Comparison of ENCODE assay signal across 19 mouse cellular contexts in genomic region chr4:119760820-119761219, GRCm38 (mm10). TPM values are rescaled to one million over a fixed set of nuclear protein-coding genes. Genes with fewer than 3 reads are reported as not detected.
DNase-seq lines count a peak whose midpoint lies in the region; ATAC-seq and TF ChIP-seq lines count a peak whose summit lies in the region.
"Had no signal": no experiment of that assay in that cellular context is flagged by ENCODE, and none has a peak within 500 bp of the region (broad histone marks: within the 10 kb centered on the region; RNA-seq: fewer than 3 reads in every experiment).

No protein-coding gene starts in this region.

- ATAC-seq in intestine, postnatal 0 days: no peak
- no peak for ATAC-seq in intestine, embryonic 16.5 days
- ATAC-seq: inflammation-experienced regulatory T-cells, adult 6 months had no signal

- TF ChIP-seq POLR2A in CH12.LX (IDR thresholded peaks at IDR 0.05; ENCODE audit: low read depth, low read length): no peak
- TF ChIP-seq POLR2A in cerebellum, adult 2 months (IDR thresholded peaks at IDR 0.05; ENCODE audit: borderline replicate concordance, insufficient read depth, low read length): no peak

- no peaks in the 10 kb centered on the region for H3K36me3 ChIP-seq in intestine, postnatal 0 days (ENCODE audit: control insufficient read depth, insufficient read depth)
- no peaks in the 10 kb centered on the region for H3K36me3 ChIP-seq in intestine, embryonic 16.5 days (ENCODE audit: control insufficient read depth, insufficient read depth, low read length)
- H3K36me3 ChIP-seq in CH12.LX (replicated peaks in 1 of 2; ENCODE audit: control insufficient read depth in 1 of 2, insufficient read depth in 1 of 2, low read length in 1 of 2): peaks cover 5 to 29% of the 10 kb centered on the region in 2 experiments
- H3K36me3 ChIP-seq: embryonic facial prominence, embryonic 12.5 days; heart, embryonic 15.5 days; hindbrain, embryonic 12.5 days; limb, embryonic 12.5 days; neural tube, embryonic 12.5 days had no signal

- in situ Hi-C loops in CH12.LX (cut with MboI; ENCODE audit: low pct_ligation_motif_present, low pct_unique_long_range_greater_than_20kb, low sequenced_read_pairs): no loop called here

- no peaks in the 10 kb centered on the region for H3K4me1 ChIP-seq in intestine, postnatal 0 days (replicated peaks; ENCODE audit: control insufficient read depth, insufficient read depth, low read length)
- no peaks in the 10 kb centered on the region for H3K4me1 ChIP-seq in intestine, embryonic 16.5 days (ENCODE audit: control insufficient read depth, insufficient read depth, low read length)
- peaks cover 4 to 39% of the 10 kb centered on the region in 2 experiments; a peak in 3 of 4 replicates for H3K4me1 ChIP-seq in CH12.LX (ENCODE audit: control insufficient read depth in 1 of 2, insufficient read depth in 2 of 2)
- H3K4me1 ChIP-seq in cerebellum, adult 2 months (ENCODE audit: control insufficient read depth, insufficient read depth, low read length): peaks cover 37% of the 10 kb centered on the region
- H3K4me1 ChIP-seq: embryonic facial prominence, embryonic 12.5 days; heart, embryonic 15.5 days; hindbrain, embryonic 12.5 days; limb, embryonic 12.5 days; neural tube, embryonic 12.5 days had no signal

- H3K79me2 ChIP-seq in CH12.LX (replicated peaks; ENCODE audit: control insufficient read depth, extremely low read depth, insufficient read depth, poor library complexity, severe bottlenecking): no peaks in the 10 kb centered on the region; the same call in 1 of the 2 replicates

- H3K4me2 ChIP-seq in intestine, postnatal 0 days (replicated peaks; ENCODE audit: low read depth): no peak overlapping the region
- H3K4me2 ChIP-seq in intestine, embryonic 16.5 days (ENCODE audit: low read depth, low read length): no peak overlapping the region
- H3K4me2 ChIP-seq in CH12.LX (ENCODE audit: insufficient read depth, low read depth, poor library complexity, severe bottlenecking): no peak overlapping the region
- H3K4me2 ChIP-seq: embryonic facial prominence, embryonic 12.5 days; heart, embryonic 15.5 days; hindbrain, embryonic 12.5 days; limb, embryonic 12.5 days; neural tube, embryonic 12.5 days had no signal

- TF ChIP-seq EP300 in CH12.LX (IDR thresholded peaks at IDR 0.05; ENCODE audit: low read length): no peak

- TF ChIP-seq CTCF in intestine, postnatal 0 days (IDR thresholded peaks at IDR 0.05; ENCODE audit: low read depth): peak; percentile 20; the same call in 1 of the 2 replicates
- TF ChIP-seq CTCF in CH12.LX (conservative IDR thresholded peaks at IDR 0.05 in 1 of 2, IDR thresholded peaks at IDR 0.05 in 1 of 2; ENCODE audit: low read depth in 2 of 2, low read length in 2 of 2): peak in 1 of 2 experiments; percentile 55; a peak in 2 of 4 replicates
- TF ChIP-seq CTCF in cerebellum, adult 2 months (IDR thresholded peaks at IDR 0.05; ENCODE audit: borderline replicate concordance, insufficient read depth, low read depth, low read length): peak; percentile 49; the same call in 1 of the 2 replicates

- no peak overlapping the region for H3K9ac ChIP-seq in intestine, postnatal 0 days (ENCODE audit: low read depth, low read length)
- H3K9ac ChIP-seq in intestine, embryonic 16.5 days (ENCODE audit: low read depth, low read length): no peak overlapping the region
- H3K9ac ChIP-seq in CH12.LX (ENCODE audit: insufficient read depth, low read depth): no peak overlapping the region
- H3K9ac ChIP-seq: embryonic facial prominence, embryonic 12.5 days; heart, embryonic 15.5 days; hindbrain, embryonic 12.5 days; limb, embryonic 12.5 days; liver, embryonic 14.5 days; neural tube, embryonic 12.5 days had no signal

- H3K27me3 ChIP-seq in intestine, postnatal 0 days (replicated peaks; ENCODE audit: control insufficient read depth, insufficient read depth, low read length): no peaks in the 10 kb centered on the region
- no peaks in the 10 kb centered on the region for H3K27me3 ChIP-seq in intestine, embryonic 16.5 days (replicated peaks; ENCODE audit: control insufficient read depth, insufficient read depth, low read length)
- H3K27me3 ChIP-seq in CH12.LX (replicated peaks): no peaks in the 10 kb centered on the region
- no peaks in the 10 kb centered on the region for H3K27me3 ChIP-seq in cerebellum, adult 2 months (ENCODE audit: control insufficient read depth, insufficient read depth, low read length)
- H3K27me3 ChIP-seq: embryonic facial prominence, embryonic 12.5 days; heart, embryonic 15.5 days; hindbrain, embryonic 12.5 days; limb, embryonic 12.5 days; neural tube, embryonic 12.5 days had no signal

- dilution Hi-C loops in CH12.LX (cut with MboI; ENCODE audit: extremely low pct_ligation_motif_present, extremely low pct_unique_long_range_greater_than_20kb, low sequenced_read_pairs): no loop called here

- no peak overlapping the region for H3K27ac ChIP-seq in intestine, postnatal 0 days (ENCODE audit: low read depth, low read length)
- no peak overlapping the region for H3K27ac ChIP-seq in intestine, embryonic 16.5 days (ENCODE audit: low read length)
- H3K27ac ChIP-seq in CH12.LX (ENCODE audit: insufficient read depth, low read depth): no peak overlapping the region
- H3K27ac ChIP-seq in cerebellum, adult 2 months (ENCODE audit: insufficient read depth, low read length): peak overlapping the region; percentile 56
- H3K27ac ChIP-seq: embryonic facial prominence, embryonic 12.5 days; heart, embryonic 15.5 days; hindbrain, embryonic 12.5 days; limb, embryonic 12.5 days; liver, embryonic 14.5 days; neural tube, embryonic 12.5 days had no signal

- no peaks in the 10 kb centered on the region for H3K9me3 ChIP-seq in intestine, postnatal 0 days (ENCODE audit: control insufficient read depth)
- H3K9me3 ChIP-seq in intestine, embryonic 16.5 days (ENCODE audit: control insufficient read depth, low read length): no peaks in the 10 kb centered on the region
- H3K9me3 ChIP-seq in CH12.LX (replicated peaks; ENCODE audit: low read length): peaks cover 10% of the 10 kb centered on the region
- H3K9me3 ChIP-seq: embryonic facial prominence, embryonic 12.5 days; heart, embryonic 15.5 days; hindbrain, embryonic 12.5 days; limb, embryonic 12.5 days; neural tube, embryonic 12.5 days had no signal

- no peak overlapping the region for H3K4me3 ChIP-seq in intestine, postnatal 0 days (ENCODE audit: low read depth, low read length)
- H3K4me3 ChIP-seq in intestine, embryonic 16.5 days (ENCODE audit: low read length): no peak overlapping the region
- H3K4me3 ChIP-seq in CH12.LX (replicated peaks in 1 of 3; ENCODE audit: low read depth in 2 of 3, low read length in 2 of 3, poor library complexity in 1 of 3): no peak overlapping the region
- H3K4me3 ChIP-seq in cerebellum, adult 2 months (replicated peaks; ENCODE audit: insufficient read depth, low read depth, low read length): no peak overlapping the region
- H3K4me3 ChIP-seq: embryonic facial prominence, embryonic 12.5 days; heart, embryonic 15.5 days; hindbrain, embryonic 12.5 days; limb, embryonic 12.5 days; neural tube, embryonic 12.5 days had no signal

- peak; percentile 25 for DNase-seq in cerebellum, adult 11 months
- no peak for DNase-seq in cerebellum, postnatal 4 days (ENCODE audit: low spot score in 2 of 2)
- DNase-seq in CH12.LX (ENCODE audit: extremely low read depth): no peak
- DNase-seq in cerebellum, adult 2 months: peak; percentile 43 to 62
- no peak for DNase-seq in thymus, postnatal 25 days
- no peak for DNase-seq in ovary, adult 18-20 months (ENCODE audit: low spot score)
- DNase-seq: adrenal gland, postnatal 10 days; lung, postnatal 36 days; right cerebral cortex, postnatal 25 days; thymus, postnatal 4 days had no signal

- TF ChIP-seq RAD21 in CH12.LX (IDR thresholded peaks at IDR 0.05; ENCODE audit: low read depth, low read length): peak; percentile 53

- 69% methylated on average over 7 of the region's 7 CpGs for WGBS in intestine, postnatal 0 days
- WGBS in intestine, embryonic 16.5 days: 72% methylated on average over 7 of the region's 7 CpGs
- 57% methylated on average over 7 of the region's 7 CpGs for WGBS in cerebellum, adult 2 months

TF ChIP-seq in CH12.LX, 34 proteins besides CTCF, POLR2A, EP300 and RAD21:
- TF ChIP-seq TBP (conservative IDR thresholded peaks at IDR 0.05; ENCODE audit: low read depth, low read length): no peak
- TF ChIP-seq SIN3A (IDR thresholded peaks at IDR 0.05; ENCODE audit: low read length): no peak
- no peak for TF ChIP-seq ELF1 (IDR thresholded peaks at IDR 0.05; ENCODE audit: low read depth, low read length)
- TF ChIP-seq JUN (IDR thresholded peaks at IDR 0.05; ENCODE audit: insufficient read depth, low read depth, low read length): no peak
- peak; percentile 68 for TF ChIP-seq SMC3 (IDR thresholded peaks at IDR 0.05; ENCODE audit: low read depth, low read length)
- no peak for TF ChIP-seq TCF12 (IDR thresholded peaks at IDR 0.05; ENCODE audit: low read depth, low read length)
- TF ChIP-seq MXI1 (IDR thresholded peaks at IDR 0.05; ENCODE audit: low read depth, low read length): no peak
- TF ChIP-seq JUND (conservative IDR thresholded peaks at IDR 0.05; ENCODE audit: low read depth, low read length): no peak
- TF ChIP-seq BHLHE40 (IDR thresholded peaks at IDR 0.05; ENCODE audit: low read depth, low read length): no peak

RNA-seq across cellular contexts. Expression of gene Hivep3, which starts 27.2 kb away (rescaled TPM):
- polyA plus RNA-seq in intestine, postnatal 0 days (2015; fragmentation: Nextera tagmentation; extraction: Ambion mirVana): 4.0 and 4.1 TPM in 2 replicates
- 4.0 and 4.4 TPM in 2 replicates for polyA plus RNA-seq in intestine, embryonic 16.5 days (2015; fragmentation: Nextera tagmentation; extraction: Ambion mirVana)
- total RNA-seq in CH12.LX (2012; rRNA removed) (16.7 and 21.2 TPM in 2 replicates), CH12.LX (2014; rRNA removed) (11.1 and 14.4 TPM in 2 replicates)
- polyA plus RNA-seq in CH12.LX (2012; ENCODE audit: insufficient read length, low read depth): 27.9 and 32.3 TPM in 2 replicates
- polyA plus RNA-seq in cerebellum, adult 2 months (2012; rRNA removed): 36.7 and 36.8 TPM in 2 replicates

Comparison
In these comparisons a context has a peak if more than half of its experiments do, and no peak if none do; other contexts are left out.
1. DNase-seq: peak in cerebellum, adult 11 months (single experiment) and cerebellum, adult 2 months (2 of 2); none in cerebellum, postnatal 4 days (0 of 2), CH12.LX (single experiment), thymus, postnatal 25 days (single experiment) and ovary, adult 18-20 months (single experiment).